Mouse (Mus musculus): ENCODE results near the gene Krtap16-1.

Krtap16-1 gene

GRCm38 (mm10) chr11:99986180-99986647, at the start of gene Krtap16-1:
Gene Krtap16-1, minus strand, starts transcription at chr11:99986597.
- no peak for DNase-seq (ENCODE audit: low read depth, low spot score)

- no peak for DNase-seq (ENCODE audit: low read depth, low spot score)
Observed at GRCm38 (mm10) chr11:100029768-100030167, 43.4 kb upstream of the Krtap16-1 start, which contains the start of gene Krt33b. Gene Krt33b, minus strand, starts transcription at chr11:100029868.

- no peak for DNase-seq (ENCODE audit: low read depth, low spot score)
Observed at GRCm38 (mm10) chr11:100021438-100021837, 35.0 kb upstream of the Krtap16-1 start.

- no peak for DNase-seq (ENCODE audit: low read depth, low spot score)
Observed at GRCm38 (mm10) chr11:100019466-100019865, 33.1 kb upstream of the Krtap16-1 start.

GRCm38 (mm10) chr11:100016112-100016511, 29.7 kb upstream of the Krtap16-1 start, which contains the start of gene Krt33a:
Gene Krt33a, minus strand, starts transcription at chr11:100016212.
- no peak for DNase-seq (ENCODE audit: low read depth, low spot score)

- no peak for DNase-seq (ENCODE audit: low read depth, low spot score)
Observed at GRCm38 (mm10) chr11:100013691-100014171, 27.3 kb upstream of the Krtap16-1 start.

- no peak for DNase-seq (ENCODE audit: low read depth, low spot score)
Observed at GRCm38 (mm10) chr11:100010682-100011081, 24.3 kb upstream of the Krtap16-1 start.

GRCm38 (mm10) chr11:100008336-100008735, 21.9 kb upstream of the Krtap16-1 start:
- no peak for DNase-seq (ENCODE audit: low read depth, low spot score)

GRCm38 (mm10) chr11:100006624-100007023, 20.2 kb upstream of the Krtap16-1 start:
- no peak for DNase-seq (ENCODE audit: low read depth, low spot score)

- DNase-seq (ENCODE audit: low read depth, low spot score), result no peak
Observed at GRCm38 (mm10) chr11:100005905-100006304, 19.5 kb upstream of the Krtap16-1 start.

- DNase-seq (ENCODE audit: low read depth, low spot score), result peak; percentile 43
Observed at GRCm38 (mm10) chr11:100004846-100005245, 18.4 kb upstream of the Krtap16-1 start.

- DNase-seq (ENCODE audit: low read depth, low spot score), result no peak
Observed at GRCm38 (mm10) chr11:99999091-99999490, 12.7 kb upstream of the Krtap16-1 start.

GRCm38 (mm10) chr11:99994384-99994661, 7.9 kb upstream of the Krtap16-1 start:
- DNase-seq (ENCODE audit: low read depth, low spot score), result no peak

- DNase-seq (ENCODE audit: low read depth, low spot score), result no peak
Observed at GRCm38 (mm10) chr11:99993620-99994383, 7.4 kb upstream of the Krtap16-1 start, which contains the start of gene Krtap17-1. Gene Krtap17-1, minus strand, starts transcription at chr11:99993994.

GRCm38 (mm10) chr11:99990571-99990970, 4.2 kb upstream of the Krtap16-1 start:
- no peak for DNase-seq (ENCODE audit: low read depth, low spot score)

- no peak for DNase-seq (ENCODE audit: low read depth, low spot score)
Observed at GRCm38 (mm10) chr11:99989881-99990405, 3.5 kb upstream of the Krtap16-1 start.

- DNase-seq (ENCODE audit: low read depth, low spot score), result no peak
Observed at GRCm38 (mm10) chr11:99988530-99988929, 2.1 kb upstream of the Krtap16-1 start.

- no peak for DNase-seq (ENCODE audit: low read depth, low spot score)
Observed at GRCm38 (mm10) chr11:99985291-99986092, 905 bp downstream of the Krtap16-1 start.

- no peak for DNase-seq (ENCODE audit: low read depth, low spot score)
Observed at GRCm38 (mm10) chr11:99983442-99983841, 3.0 kb downstream of the Krtap16-1 start.

- DNase-seq (ENCODE audit: low read depth, low spot score), result no peak
Observed at GRCm38 (mm10) chr11:99982731-99983130, 3.7 kb downstream of the Krtap16-1 start.

- DNase-seq (ENCODE audit: low read depth, low spot score), result no peak
Observed at GRCm38 (mm10) chr11:99978953-99979352, 7.4 kb downstream of the Krtap16-1 start, which contains the start of gene Krtap29-1. Gene Krtap29-1, minus strand, starts transcription at chr11:99979053.

GRCm38 (mm10) chr11:99965961-99966360, 20.4 kb downstream of the Krtap16-1 start:
- no peak for DNase-seq (ENCODE audit: low read depth, low spot score)

Data from WW6 (cell line).